Mouse (Mus musculus) E14TG2a.4 (cell line): ENCODE measurements around the gene Gabbr2.

Source experiments
- CTCF ChIP-seq: conservative IDR thresholded peaks from 2 replicates; pipeline ENCODE4 v1.5.1; 2014; ENCODE audit warnings: low read length
- NANOG ChIP-seq: IDR thresholded peaks from 2 replicates; pipeline ENCODE4 v1.6.1; 2014; ENCODE audit warnings: borderline replicate concordance, low read length, mixed read lengths
- POU5F1 ChIP-seq: IDR thresholded peaks from 2 replicates; pipeline ENCODE4 v1.6.1; 2014; ENCODE audit warnings: low read length, borderline replicate concordance

DNA sequence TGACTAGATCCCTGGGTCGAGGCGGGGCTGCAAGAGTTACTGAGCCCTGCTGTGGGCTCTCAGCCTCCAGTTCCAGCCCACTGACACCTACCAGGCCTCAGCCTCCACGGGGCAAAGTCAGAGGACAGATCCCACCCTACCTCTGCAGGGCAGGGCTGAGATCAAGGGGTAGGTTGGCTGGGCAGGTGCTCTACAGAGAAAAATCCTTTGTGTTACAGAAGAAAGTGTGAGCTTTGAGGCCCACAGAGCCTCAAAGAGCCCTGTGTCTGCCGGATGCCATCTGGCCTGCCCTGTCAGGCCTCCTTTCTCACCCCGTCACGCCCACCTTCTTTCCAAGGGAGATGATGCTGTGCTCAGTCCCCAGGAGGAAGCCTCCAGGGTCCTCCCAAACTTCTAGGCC lies 131.1 kb downstream of the Gabbr2 start:
- TF ChIP-seq CTCF, result no peak
- no peak for TF ChIP-seq POU5F1
- TF ChIP-seq NANOG, result no peak
